Mouse (Mus musculus) G1E (cell line): ENCODE data around the gene Gns. TPM values are rescaled to one million over a fixed set of nuclear protein-coding genes. Genes with fewer than 3 reads are reported as not detected.

ENCODE experiments used
- ATAC-seq: 2 replicates; pipeline ENCODE4 v1.8.0; 2016; ENCODE audit warnings: mild to moderate bottlenecking; ENCODE audit not compliant: insufficient number of reproducible peaks, poor library complexity, low FRiP score, severe bottlenecking; ENCODE audit errors: extremely low read depth
- DNase-seq: peaks from one replicate; pipeline ENCODE4 v3.0.0; 2012; ENCODE audit warnings: low spot score
- H3K27me3 ChIP-seq: 2 replicates; pipeline ENCODE4 v1.6.1; 2012; ENCODE audit warnings: mild to moderate bottlenecking, low read length, inconsistent platforms; ENCODE audit not compliant: insufficient read depth
- H3K36me3 ChIP-seq: replicated peaks from 2 replicates; pipeline ENCODE3; 2012; ENCODE audit warnings: mild to moderate bottlenecking, inconsistent platforms
- H3K4me1 ChIP-seq: 2 replicates; pipeline ENCODE4 v1.6.1; 2012; ENCODE audit warnings: low read depth, low read length, inconsistent platforms, mixed read lengths; ENCODE audit not compliant: insufficient read depth
- H3K4me3 ChIP-seq: 2 replicates; pipeline ENCODE4 v1.5.1; 2012; ENCODE audit warnings: low read depth, mild to moderate bottlenecking, inconsistent platforms, low read length, moderate library complexity, mixed read lengths
- H3K9me3 ChIP-seq: replicated peaks from 2 replicates; pipeline ENCODE4 v1.6.1; 2012; ENCODE audit warnings: inconsistent platforms
- CTCF ChIP-seq: IDR thresholded peaks from 2 replicates; pipeline ENCODE4 v1.5.1; 2012; ENCODE audit warnings: low read depth, low read length, inconsistent platforms, mixed read lengths
- GATA1 ChIP-seq: IDR thresholded peaks from 2 replicates; pipeline ENCODE4 v1.6.1; 2012; ENCODE audit warnings: borderline replicate concordance, low read length, inconsistent platforms, mixed read lengths
- GATA2 ChIP-seq: IDR thresholded peaks from 2 replicates; pipeline ENCODE4 v1.6.1; 2012; ENCODE audit warnings: low read depth, low read length, inconsistent platforms, borderline replicate concordance
- POLR2AphosphoS5 ChIP-seq: IDR thresholded peaks from 2 replicates; pipeline ENCODE4 v1.6.1; 2012; ENCODE audit warnings: low read depth, low read length, inconsistent platforms; ENCODE audit not compliant: insufficient replicate concordance
- TAL1 ChIP-seq: conservative IDR thresholded peaks from 2 replicates; pipeline ENCODE4 v1.6.1; 2012; ENCODE audit warnings: low read depth, low read length, inconsistent platforms, mixed read lengths
- polyA plus RNA-seq: library from polyadenylated mRNA; stranded (reverse); fragments of >175 nt; gene quantifications from 2 replicates; pipeline ENCODE4 v1.2.3, GENCODE M21; 2012
- total RNA-seq, 2 experiments: library from RNA; stranded (forward) in 1 of 2; stranded (reverse) in 1 of 2; fragments of 200-1000 nt in 1 of 2; fragments of >200 nt in 1 of 2; fragmentation: Nextera tagmentation in 1 of 2; gene quantifications; 2 replicates each; pipeline ENCODE4 v1.2.3; 2014 to 2017

Gns gene
- total and polyA plus RNA-seq, 3 experiments = 33.4 to 138 (median 134) TPM

- ATAC-seq = no peak
- Histone ChIP-seq H3K9me3 (no peaks in the 10 kb centered on the region), H3K4me1 (no peaks in the 10 kb centered on the region), H3K36me3 (no peaks in the 10 kb centered on the region), H3K27me3 (peaks cover 4% of the 10 kb centered on the region; the same call in 1 of the 2 replicates), H3K4me3 (no peak overlapping the region)
- no peak for DNase-seq
- no peak for TF ChIP-seq GATA1
- TF ChIP-seq TAL1 = no peak
- no peak for TF ChIP-seq POLR2AphosphoS5
- TF ChIP-seq GATA2 = no peak
- no peak for TF ChIP-seq CTCF
Observed at GRCm38 (mm10) chr10:121421023-121421422, 56.1 kb downstream of the Gns start.

- no peaks in the 10 kb centered on the region for H3K4me1 ChIP-seq
- TF ChIP-seq POLR2AphosphoS5 = no peak
- no peak for TF ChIP-seq CTCF
- no peak for TF ChIP-seq TAL1
- TF ChIP-seq GATA1 = no peak
- no peak for TF ChIP-seq GATA2
- DNase-seq = no peak
- H3K4me3 ChIP-seq = no peak overlapping the region
- H3K36me3 ChIP-seq = no peaks in the 10 kb centered on the region
- H3K27me3 ChIP-seq = peaks cover 4% of the 10 kb centered on the region; the same call in 1 of the 2 replicates
- no peak for ATAC-seq
- no peaks in the 10 kb centered on the region for H3K9me3 ChIP-seq
Observed at GRCm38 (mm10) chr10:121421657-121422290, 56.9 kb downstream of the Gns start.

DNA sequence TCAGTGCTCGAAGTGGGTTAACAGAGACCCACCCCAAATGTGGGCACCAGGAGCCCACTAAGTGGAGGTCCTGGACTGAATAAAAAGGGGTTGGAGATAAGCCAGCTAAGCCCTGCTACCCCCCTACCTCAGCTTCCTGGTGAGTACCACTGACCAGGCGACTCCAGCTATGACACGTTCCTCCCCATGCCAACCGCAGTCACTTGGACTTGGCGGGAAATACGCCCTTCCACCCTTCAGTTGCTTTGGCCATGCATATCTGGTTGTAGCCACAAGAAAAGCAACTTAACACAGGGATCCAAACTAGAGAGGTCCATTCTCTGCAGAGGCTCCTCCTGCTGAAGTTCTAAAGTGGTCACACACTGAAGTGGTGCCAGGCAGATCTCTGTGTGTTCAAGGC, 57.4 kb downstream of the Gns start:
- TF ChIP-seq TAL1 (no peak), GATA2 (no peak), POLR2AphosphoS5 (no peak), CTCF (no peak), GATA1 (no peak)
- H3K27me3 ChIP-seq = peaks cover 4% of the 10 kb centered on the region; the same call in 1 of the 2 replicates
- DNase-seq (no peak), ATAC-seq (no peak)
- no peaks in the 10 kb centered on the region for H3K36me3 ChIP-seq
- no peaks in the 10 kb centered on the region for H3K4me1 ChIP-seq
- no peak overlapping the region for H3K4me3 ChIP-seq
- no peaks in the 10 kb centered on the region for H3K9me3 ChIP-seq

GRCm38 (mm10) chr10:121423541-121424349, 58.9 kb downstream of the Gns start:
- no peak for ATAC-seq
- no peak for TF ChIP-seq POLR2AphosphoS5
- TF ChIP-seq CTCF = no peak
- TF ChIP-seq GATA1 = no peak
- no peak for TF ChIP-seq GATA2
- no peak for TF ChIP-seq TAL1

DNA sequence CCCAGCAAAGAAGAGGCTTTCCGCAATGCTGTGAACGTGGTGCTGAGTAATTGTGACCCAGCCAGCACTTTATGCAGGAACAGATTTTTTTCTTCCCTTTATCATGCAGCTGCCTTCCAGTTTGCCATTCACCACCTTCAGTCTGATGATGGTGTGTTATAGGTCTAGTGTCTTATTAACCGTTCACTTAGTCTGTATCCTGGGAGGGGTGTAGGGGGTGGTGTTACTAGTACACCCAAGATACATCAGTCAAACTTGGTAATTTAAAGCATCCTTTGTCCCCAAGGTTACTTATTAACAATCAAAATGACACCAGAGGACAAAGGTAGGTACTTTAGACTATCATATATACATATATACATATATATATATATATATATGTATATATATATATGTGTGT, 59.6 kb downstream of the Gns start:
- ATAC-seq (no peak), DNase-seq (no peak)
- Histone ChIP-seq H3K4me3 (no peak overlapping the region), H3K27me3 (no peaks in the 10 kb centered on the region), H3K4me1 (no peaks in the 10 kb centered on the region), H3K9me3 (no peaks in the 10 kb centered on the region), H3K36me3 (no peaks in the 10 kb centered on the region)
- TF ChIP-seq POLR2AphosphoS5 (no peak), GATA1 (no peak), GATA2 (no peak), CTCF (no peak), TAL1 (no peak)

More at GRCm38 (mm10) chr10:121423541-121424349, 58.9 kb downstream of the Gns start:
- no peak for DNase-seq
- Histone ChIP-seq H3K36me3 (no peaks in the 10 kb centered on the region), H3K27me3 (no peaks in the 10 kb centered on the region), H3K4me1 (no peaks in the 10 kb centered on the region), H3K9me3 (no peaks in the 10 kb centered on the region), H3K4me3 (no peak overlapping the region)

- no peak for TF ChIP-seq GATA1
- TF ChIP-seq POLR2AphosphoS5 = no peak
- no peak for TF ChIP-seq CTCF
- no peak for TF ChIP-seq GATA2
- TF ChIP-seq TAL1 = no peak
- Histone ChIP-seq H3K4me3 (no peak overlapping the region), H3K4me1 (no peaks in the 10 kb centered on the region), H3K9me3 (no peaks in the 10 kb centered on the region), H3K36me3 (no peaks in the 10 kb centered on the region), H3K27me3 (no peaks in the 10 kb centered on the region)
- ATAC-seq (no peak), DNase-seq (no peak)
Observed at GRCm38 (mm10) chr10:121425079-121425478, 60.2 kb downstream of the Gns start.
